Mouse (Mus musculus): Measurements from ENCODE around the gene Pam. TPM values are rescaled to one million over a fixed set of nuclear protein-coding genes. Genes with fewer than 3 reads are reported as not detected.
"Not testable (repeated sequence)": the region's sequence is repeated elsewhere in the genome, so short reads cannot be mapped to it uniquely, and the experiment has no call there.

The Pam gene
- polyA plus RNA-seq, 1 experiment from 2014 or later, result 21.8 TPM

DNA sequence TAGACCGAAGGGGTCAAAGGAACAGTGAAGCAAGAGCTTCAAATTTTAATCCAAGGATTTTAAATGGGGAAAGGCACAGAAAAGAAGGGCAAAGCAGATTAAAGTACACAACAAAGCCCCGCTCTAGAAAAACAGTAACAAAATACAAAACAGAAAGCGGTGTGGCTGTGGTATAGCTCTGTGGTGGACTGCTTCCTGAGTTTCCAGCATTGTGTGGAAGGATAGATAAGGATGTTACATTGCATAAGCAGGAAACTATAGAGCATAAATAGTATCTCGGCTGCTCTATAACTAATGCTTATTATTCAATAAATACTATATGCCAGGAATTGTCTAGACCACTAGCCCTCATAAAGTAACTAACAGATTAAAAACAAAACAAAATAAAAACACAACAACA, 67.5 kb downstream of the Pam start:
- H3K4me3 ChIP-seq, result no peak overlapping the region
- no peaks in the 10 kb centered on the region for H3K27me3 ChIP-seq (replicated peaks)
- H3K4me1 ChIP-seq, result no peaks in the 10 kb centered on the region
- 97% methylated on average over 4 of the region's 4 CpGs for WGBS
- ATAC-seq (ENCODE audit: low FRiP score, low read depth), result no peak
- H3K9me3 ChIP-seq, result no peaks in the 10 kb centered on the region
- H3K4me2 ChIP-seq (replicated peaks), result no peak overlapping the region
- H3K9ac ChIP-seq, result no peak overlapping the region
- no peak overlapping the region for H3K27ac ChIP-seq
- H3K36me3 ChIP-seq, result no peaks in the 10 kb centered on the region

DNA sequence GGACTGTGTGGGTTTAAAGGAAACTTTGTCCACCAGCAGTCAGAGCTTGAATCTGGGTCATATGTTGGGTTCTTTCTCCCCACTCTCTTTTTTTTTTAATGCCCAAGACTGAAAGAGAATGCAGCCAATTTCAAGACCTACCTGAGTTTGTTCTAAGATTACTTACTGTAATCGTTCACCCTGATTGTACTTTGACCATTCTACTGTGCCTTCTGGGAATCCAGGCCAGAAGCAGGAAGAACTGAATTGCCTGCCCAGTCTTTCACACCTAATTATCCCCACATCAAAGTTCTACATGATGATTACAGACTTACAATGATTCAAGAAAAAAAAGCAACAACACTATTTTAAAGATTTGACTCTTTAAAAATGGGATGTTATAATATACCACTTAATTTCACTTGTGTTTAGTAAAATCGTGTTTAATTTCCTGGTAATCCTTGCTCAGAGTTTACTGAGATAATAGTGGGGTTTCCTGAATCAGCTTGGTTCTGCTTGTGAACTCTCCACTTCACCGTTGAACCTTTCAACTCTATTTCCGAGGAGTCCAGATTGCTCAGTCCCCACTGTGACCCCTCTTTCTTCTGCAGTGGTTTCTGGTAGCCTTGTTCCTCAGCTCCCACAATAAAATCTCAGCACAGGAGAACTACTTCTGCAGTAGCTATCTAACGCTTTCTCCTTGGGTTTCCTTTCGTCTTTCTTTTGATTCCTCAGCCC, 69.4 kb downstream of the Pam start:
- no peak for ATAC-seq (ENCODE audit: low FRiP score, low read depth)
- Histone ChIP-seq H3K4me3 (no peak overlapping the region), H3K9ac (no peak overlapping the region), H3K36me3 (no peaks in the 10 kb centered on the region), H3K9me3 (no peaks in the 10 kb centered on the region), H3K4me2 (replicated peaks) (no peak overlapping the region), H3K4me1 (no peaks in the 10 kb centered on the region), H3K27ac (no peak overlapping the region), H3K27me3 (replicated peaks) (no peaks in the 10 kb centered on the region)
- 75% methylated on average over 6 of the region's 6 CpGs for WGBS

DNA sequence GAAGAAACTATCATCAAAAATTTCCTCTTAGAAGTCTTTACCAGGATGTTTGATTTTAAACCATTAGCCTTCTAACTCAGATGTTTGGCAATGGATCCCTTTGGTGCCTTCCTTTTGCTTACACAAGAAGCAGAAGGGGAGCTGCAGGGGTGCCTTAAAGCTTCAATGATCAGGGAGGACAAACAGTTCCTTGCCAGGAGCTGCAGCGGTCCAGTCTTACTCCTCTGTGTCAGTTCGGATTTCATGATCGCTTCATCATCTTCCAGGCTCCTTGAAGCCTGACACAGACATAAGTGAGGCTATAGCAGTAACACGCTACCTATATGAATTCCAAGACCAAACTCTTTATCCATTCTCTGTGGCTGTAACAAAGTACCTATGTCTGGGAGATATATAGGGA, 71.6 kb downstream of the Pam start:
- Histone ChIP-seq H3K4me3 (no peak overlapping the region), H3K27me3 (replicated peaks) (no peaks in the 10 kb centered on the region), H3K27ac (no peak overlapping the region), H3K9me3 (no peaks in the 10 kb centered on the region), H3K36me3 (no peaks in the 10 kb centered on the region), H3K4me2 (replicated peaks) (no peak overlapping the region), H3K9ac (no peak overlapping the region), H3K4me1 (no peaks in the 10 kb centered on the region)
- ATAC-seq (ENCODE audit: low FRiP score, low read depth), result no peak
- 91% methylated on average over 4 of the region's 4 CpGs for WGBS

DNA sequence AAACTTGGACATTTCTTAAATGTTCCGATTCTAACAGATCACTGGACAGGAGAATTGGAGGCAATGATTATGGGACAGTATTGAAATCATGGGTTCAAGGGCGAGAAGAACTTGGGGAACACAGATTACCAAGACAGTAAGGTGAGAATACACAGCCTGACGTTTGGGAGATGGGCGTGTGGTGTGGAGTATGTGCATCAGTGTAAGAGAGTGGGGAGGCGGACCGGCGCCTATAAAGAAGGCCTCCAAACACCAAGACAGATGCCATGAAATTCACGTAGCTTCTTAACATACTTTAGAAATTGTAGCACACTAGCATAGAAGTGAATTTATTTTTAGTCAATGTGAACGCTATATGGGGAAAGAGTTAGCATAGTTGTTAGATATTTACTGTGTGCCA, 76.5 kb downstream of the Pam start:
- no peak overlapping the region for H3K4me3 ChIP-seq
- ATAC-seq (ENCODE audit: low FRiP score, low read depth), result no peak
- no peaks in the 10 kb centered on the region for H3K27me3 ChIP-seq (replicated peaks)
- no peak overlapping the region for H3K4me2 ChIP-seq (replicated peaks)
- WGBS, result 89% methylated on average over 9 of the region's 9 CpGs
- H3K9me3 ChIP-seq, result no peaks in the 10 kb centered on the region
- H3K4me1 ChIP-seq, result no peaks in the 10 kb centered on the region
- H3K27ac ChIP-seq, result no peak overlapping the region
- H3K36me3 ChIP-seq, result no peaks in the 10 kb centered on the region
- H3K9ac ChIP-seq, result no peak overlapping the region

DNA sequence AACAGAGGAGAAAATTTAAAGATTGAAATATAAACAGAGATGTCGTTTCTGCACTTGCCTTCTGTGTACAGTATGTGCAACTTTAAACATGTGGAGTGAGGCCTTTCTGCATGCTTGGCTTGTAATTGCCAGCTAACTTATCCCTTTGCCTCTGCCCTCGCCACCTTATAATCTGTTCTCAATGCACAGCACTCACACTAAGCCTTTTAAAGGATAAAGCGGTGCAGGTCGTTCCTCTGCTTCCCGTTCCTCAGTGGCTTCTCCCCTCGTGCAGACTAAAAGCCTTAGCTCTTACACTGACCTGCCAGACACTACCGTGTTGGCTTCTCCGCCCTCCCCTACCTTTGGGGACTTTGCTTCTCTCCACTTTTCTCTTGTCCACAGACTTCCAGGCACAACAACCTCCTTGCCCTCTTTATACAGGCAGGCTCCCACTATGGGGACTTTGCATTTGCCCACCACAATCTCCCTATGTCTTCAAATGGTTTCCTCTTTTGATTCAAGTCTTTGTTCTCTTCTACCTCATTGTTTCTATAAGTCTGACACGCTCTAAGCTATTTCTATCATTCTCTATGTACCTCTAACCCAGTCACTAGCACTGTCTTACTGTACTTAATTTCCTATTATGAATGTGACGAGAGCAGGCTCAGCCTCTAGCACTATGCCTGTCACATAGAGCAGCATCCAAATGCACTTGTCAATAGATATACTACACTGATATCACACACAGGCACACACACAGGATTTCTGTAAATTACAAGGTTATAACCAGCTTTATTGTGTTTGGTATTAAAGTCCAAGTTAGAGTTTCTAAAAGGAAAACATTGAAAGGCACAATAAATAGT, 79.2 kb downstream of the Pam start:
- H3K4me3 ChIP-seq, result no peak overlapping the region
- no peak overlapping the region for H3K27ac ChIP-seq
- no peaks in the 10 kb centered on the region for H3K4me1 ChIP-seq
- H3K36me3 ChIP-seq, result no peaks in the 10 kb centered on the region
- 72% methylated on average over 10 of the region's 10 CpGs for WGBS
- ATAC-seq (ENCODE audit: low FRiP score, low read depth), result no peak
- H3K4me2 ChIP-seq (replicated peaks), result no peak overlapping the region
- H3K27me3 ChIP-seq (replicated peaks), result no peaks in the 10 kb centered on the region
- no peak overlapping the region for H3K9ac ChIP-seq
- H3K9me3 ChIP-seq, result no peaks in the 10 kb centered on the region

DNA sequence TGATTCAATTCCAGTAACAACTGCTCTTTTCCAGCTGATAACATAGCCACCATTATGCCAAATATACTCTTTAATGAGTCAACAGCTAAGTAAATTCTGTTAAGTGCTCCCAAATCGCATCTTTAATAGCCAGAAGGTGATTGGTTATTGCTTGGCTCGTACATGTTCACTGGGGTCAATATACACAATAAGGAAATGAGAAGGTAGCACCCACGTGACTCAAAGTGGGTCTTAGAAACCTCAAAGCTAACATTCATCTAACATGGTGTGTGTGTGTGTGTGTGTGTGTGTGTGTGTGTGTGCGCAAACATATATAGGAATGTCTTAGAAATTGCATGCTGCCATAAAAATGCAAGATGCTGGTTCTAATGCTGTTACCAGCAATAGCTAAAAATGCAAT, 79.9 kb downstream of the Pam start:
- Histone ChIP-seq H3K4me3 (no peak overlapping the region), H3K36me3 (no peaks in the 10 kb centered on the region), H3K9ac (no peak overlapping the region), H3K9me3 (no peaks in the 10 kb centered on the region), H3K27me3 (replicated peaks) (no peaks in the 10 kb centered on the region), H3K4me2 (replicated peaks) (no peak overlapping the region), H3K4me1 (no peaks in the 10 kb centered on the region), H3K27ac (no peak overlapping the region)
- no peak for ATAC-seq (ENCODE audit: low FRiP score, low read depth)
- 83% methylated on average over 4 of the region's 4 CpGs for WGBS

DNA sequence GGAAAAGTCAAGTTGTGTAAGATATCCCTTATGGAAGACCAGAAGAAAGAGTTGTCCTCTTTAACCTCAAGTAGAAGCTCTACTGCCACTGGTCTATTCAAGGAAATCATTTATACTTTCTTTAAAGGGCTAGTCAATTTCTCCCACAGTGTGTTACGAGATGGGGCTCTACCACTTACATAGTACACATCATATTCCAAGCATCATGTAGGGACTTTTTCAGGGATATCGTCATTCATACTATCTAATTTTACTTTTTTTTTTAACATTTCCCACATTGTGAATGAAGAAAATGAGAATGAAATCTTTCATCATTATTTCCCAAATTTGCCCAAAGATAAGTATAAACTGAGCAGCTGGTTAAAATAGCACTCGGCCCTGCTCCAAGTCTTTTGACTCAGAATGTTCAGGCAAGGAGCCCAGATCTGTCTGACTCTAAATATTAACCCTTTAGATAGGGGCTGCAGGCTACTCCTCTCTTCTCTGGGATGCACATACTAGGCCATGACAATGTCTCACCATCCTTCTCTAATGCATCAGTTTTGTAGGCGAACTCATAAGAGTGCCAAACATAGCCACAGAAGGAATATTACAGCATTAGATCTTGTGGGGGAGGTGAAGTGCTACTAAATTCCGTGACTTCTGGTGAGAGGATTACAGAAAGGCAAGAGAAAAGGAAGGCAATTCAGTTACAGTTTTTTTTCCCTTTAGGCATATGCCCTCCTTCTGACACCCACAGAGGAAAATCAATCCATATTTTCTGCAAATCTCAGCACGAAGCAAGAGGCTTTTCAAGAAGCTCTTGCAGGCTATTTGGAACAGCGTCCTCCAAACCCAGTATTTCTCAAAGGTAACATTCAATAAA, 92.7 kb downstream of the Pam start:
- no peak overlapping the region for H3K27ac ChIP-seq
- no peak overlapping the region for H3K4me3 ChIP-seq
- no peak for ATAC-seq (ENCODE audit: low FRiP score, low read depth)
- no peak overlapping the region for H3K4me2 ChIP-seq (replicated peaks)
- WGBS, result 83% methylated on average over 7 of the region's 7 CpGs
- H3K4me1 ChIP-seq, result no peaks in the 10 kb centered on the region
- no peaks in the 10 kb centered on the region for H3K27me3 ChIP-seq (replicated peaks)
- no peaks in the 10 kb centered on the region for H3K36me3 ChIP-seq
- no peaks in the 10 kb centered on the region for H3K9me3 ChIP-seq
- no peak overlapping the region for H3K9ac ChIP-seq

DNA sequence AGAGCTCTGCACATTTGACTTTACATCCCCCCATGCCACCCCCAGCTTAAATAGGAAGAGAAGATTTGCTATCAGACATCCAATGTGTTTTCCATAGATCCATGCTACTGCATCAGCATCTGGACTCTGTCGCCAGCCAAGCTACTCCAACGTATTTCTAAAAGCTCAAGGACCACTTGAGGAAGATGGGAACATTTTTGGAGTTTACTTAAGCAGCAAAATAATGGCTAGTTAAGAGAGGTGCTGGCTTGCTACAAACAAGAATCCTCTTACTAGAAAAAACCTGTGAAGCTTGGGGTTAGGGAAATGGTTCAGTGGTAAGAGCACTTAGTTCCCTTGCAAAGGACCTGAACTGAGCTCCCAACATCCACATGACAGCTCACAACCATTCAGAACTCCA, 96.0 kb downstream of the Pam start:
- no peaks in the 10 kb centered on the region for H3K36me3 ChIP-seq
- H3K27ac ChIP-seq, result no peak overlapping the region
- no peaks in the 10 kb centered on the region for H3K27me3 ChIP-seq (replicated peaks)
- no peak overlapping the region for H3K4me2 ChIP-seq (replicated peaks)
- H3K4me3 ChIP-seq, result no peak overlapping the region
- H3K9me3 ChIP-seq, result no peaks in the 10 kb centered on the region
- no peaks in the 10 kb centered on the region for H3K4me1 ChIP-seq
- 93% methylated on average over 2 of the region's 2 CpGs for WGBS
- no peak overlapping the region for H3K9ac ChIP-seq
- no peak for ATAC-seq (ENCODE audit: low FRiP score, low read depth)

DNA sequence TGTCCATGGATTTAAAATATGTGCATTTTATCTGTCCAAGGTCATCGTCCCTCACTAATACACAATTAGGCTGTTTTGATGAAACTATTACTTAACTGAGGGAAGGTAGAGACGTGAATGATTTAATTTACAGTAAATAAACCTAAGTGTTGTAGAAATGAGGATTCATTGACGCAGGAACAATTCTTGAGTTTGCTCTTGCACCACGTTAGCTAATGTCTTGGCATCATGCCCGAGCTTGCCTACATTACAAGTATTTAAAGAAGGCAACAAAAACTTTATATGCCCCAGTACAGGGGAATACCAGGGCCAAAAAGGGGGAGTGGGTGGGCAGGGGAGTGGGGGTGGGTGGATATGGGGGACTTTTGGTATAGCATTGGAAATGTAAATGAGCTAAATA, 96.5 kb downstream of the Pam start:
- H3K4me1 ChIP-seq; H3K4me3 ChIP-seq; ATAC-seq (ENCODE audit: low FRiP score, low read depth); H3K9me3 ChIP-seq; H3K9ac ChIP-seq; H3K27ac ChIP-seq; H3K4me2 ChIP-seq (replicated peaks); H3K36me3 ChIP-seq; H3K27me3 ChIP-seq (replicated peaks): not testable (repeated sequence)
- WGBS, result 89% methylated on average over 5 of the region's 5 CpGs

DNA sequence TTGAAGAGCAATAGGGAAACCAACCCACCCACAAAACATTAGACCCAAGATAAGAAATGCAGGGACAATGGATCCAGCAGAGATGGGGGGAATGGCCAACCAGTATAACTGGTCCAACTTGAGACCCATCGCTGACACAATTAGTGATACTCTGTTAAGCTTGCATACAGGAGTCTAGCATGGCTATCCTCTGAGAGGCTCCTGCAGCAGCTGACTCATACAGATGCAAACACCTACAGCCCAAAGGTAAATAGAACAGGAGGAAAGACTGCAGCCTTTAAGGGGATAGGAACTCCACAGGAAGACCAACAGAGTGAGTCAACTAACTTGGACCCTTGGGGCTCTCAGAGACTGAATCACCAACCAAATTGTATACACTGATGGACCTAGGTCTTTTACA, 98.4 kb downstream of the Pam start:
- Histone ChIP-seq H3K27me3 (replicated peaks) (no peaks in the 10 kb centered on the region), H3K4me1 (no peaks in the 10 kb centered on the region), H3K4me2 (replicated peaks) (no peak overlapping the region), H3K36me3 (no peaks in the 10 kb centered on the region), H3K9ac (no peak overlapping the region), H3K27ac (no peak overlapping the region), H3K4me3 (no peak overlapping the region), H3K9me3 (no peaks in the 10 kb centered on the region)
- WGBS, result 87% methylated on average over 1 of the region's 1 CpGs
- ATAC-seq (ENCODE audit: low FRiP score, low read depth), result no peak

DNA sequence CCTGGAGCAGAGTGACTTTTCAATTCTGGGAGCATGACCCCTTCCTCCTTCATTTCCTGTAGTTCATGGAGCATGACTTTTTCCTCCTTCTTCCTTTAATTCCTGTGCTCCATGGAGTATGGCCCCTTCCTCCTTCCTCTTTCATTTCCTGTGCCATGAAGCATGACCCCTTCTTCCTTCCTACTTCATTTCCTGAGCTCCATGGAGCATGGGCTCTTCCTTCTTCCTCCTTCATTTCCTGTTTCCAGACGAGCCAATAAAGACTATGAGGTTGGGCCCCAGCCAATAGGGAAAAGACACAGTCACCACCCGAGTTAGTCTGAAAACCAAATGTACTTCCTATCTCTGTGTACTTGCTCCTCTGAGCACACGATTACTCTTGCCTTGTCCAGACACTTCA, 103.5 kb downstream of the Pam start:
- WGBS, result 87% methylated on average over 3 of the region's 3 CpGs
- Histone ChIP-seq H3K27me3 (replicated peaks) (no peaks in the 10 kb centered on the region), H3K4me2 (replicated peaks) (no peak overlapping the region), H3K4me3 (no peak overlapping the region), H3K27ac (no peak overlapping the region), H3K9me3 (no peaks in the 10 kb centered on the region), H3K36me3 (no peaks in the 10 kb centered on the region), H3K9ac (no peak overlapping the region), H3K4me1 (no peaks in the 10 kb centered on the region)
- ATAC-seq (ENCODE audit: low FRiP score, low read depth), result no peak

DNA sequence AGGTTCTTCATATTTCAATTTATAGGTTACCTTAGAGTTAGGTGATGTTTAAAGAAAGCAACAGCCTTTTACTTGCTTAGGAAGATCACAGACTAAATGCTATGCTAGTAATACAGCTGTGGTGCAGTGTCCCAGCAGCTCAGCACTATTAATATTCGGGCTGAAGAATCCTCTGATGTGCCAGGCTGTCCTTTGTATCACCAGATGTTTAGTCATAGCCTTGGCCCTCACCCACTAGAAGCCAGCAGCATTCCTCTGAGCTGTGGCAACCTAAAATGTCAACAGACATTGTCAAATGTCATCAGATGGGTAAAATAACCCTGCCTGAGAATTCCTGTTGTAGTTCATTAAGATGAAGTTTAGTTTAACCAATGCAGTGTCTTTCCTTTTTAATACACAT, 112.3 kb downstream of the Pam start:
- Histone ChIP-seq H3K4me1 (no peaks in the 10 kb centered on the region), H3K9me3 (no peaks in the 10 kb centered on the region), H3K36me3 (no peaks in the 10 kb centered on the region), H3K9ac (no peak overlapping the region), H3K4me3 (no peak overlapping the region), H3K4me2 (replicated peaks) (no peak overlapping the region), H3K27me3 (replicated peaks) (no peaks in the 10 kb centered on the region), H3K27ac (no peak overlapping the region)
- no peak for ATAC-seq (ENCODE audit: low FRiP score, low read depth)
- 81% methylated on average over 1 of the region's 1 CpGs for WGBS
